Mouse (Mus musculus): ENCODE data around the gene Ptpn5. TPM values are rescaled to one million over a fixed set of nuclear protein-coding genes. Genes with fewer than 3 reads are reported as not detected.

Ptpn5 gene
- polyA plus RNA-seq, 1 experiment: not detected

Other genes starting within 250 kb of the Ptpn5 start
- 91.6 and 103 TPM in 2 replicates for gene Tsg101, start 213.7 kb downstream of the Ptpn5 start, polyA plus RNA-seq (2012; ENCODE audit: insufficient read depth, insufficient read length, missing spikeins)
- 9.3 and 12.4 TPM in 2 replicates for gene Uevld, start 175.2 kb downstream of the Ptpn5 start, polyA plus RNA-seq (2012; ENCODE audit: insufficient read depth, insufficient read length, missing spikeins)
- gene Gm9999, start 150.1 kb downstream of the Ptpn5 start, polyA plus RNA-seq (2012; ENCODE audit: insufficient read depth, insufficient read length, missing spikeins): not detected in 2 replicates
- 6.4 TPM in 2 replicates for gene Spty2d1, start 125.3 kb downstream of the Ptpn5 start, polyA plus RNA-seq (2012; ENCODE audit: insufficient read depth, insufficient read length, missing spikeins)
- 2.6 and 4.9 TPM in 2 replicates for gene Tmem86a, start 83.1 kb downstream of the Ptpn5 start, polyA plus RNA-seq (2012; ENCODE audit: insufficient read depth, insufficient read length, missing spikeins)
- gene Mrgpra6, start 71.2 kb upstream of the Ptpn5 start, polyA plus RNA-seq (2012; ENCODE audit: insufficient read depth, insufficient read length, missing spikeins): not detected in 2 replicates
- not detected in 2 replicates for gene Mrgpra9, start 119.2 kb upstream of the Ptpn5 start, polyA plus RNA-seq (2012; ENCODE audit: insufficient read depth, insufficient read length, missing spikeins)
- not detected in 2 replicates for gene Mrgpra1, start 220.6 kb upstream of the Ptpn5 start, polyA plus RNA-seq (2012; ENCODE audit: insufficient read depth, insufficient read length, missing spikeins)

All from brown adipose tissue, adult 24 weeks (tissue).